Mouse (Mus musculus): Measurements from ENCODE around the gene Psmc3. TPM values are rescaled to one million over a fixed set of nuclear protein-coding genes. Genes with fewer than 3 reads are reported as not detected.
"Not testable (repeated sequence)": the region's sequence is repeated elsewhere in the genome, so short reads cannot be mapped to it uniquely, and the experiment has no call there.

The Psmc3 gene
- polyA plus RNA-seq, 1 experiment from 2014 or later = 278 TPM

DNA sequence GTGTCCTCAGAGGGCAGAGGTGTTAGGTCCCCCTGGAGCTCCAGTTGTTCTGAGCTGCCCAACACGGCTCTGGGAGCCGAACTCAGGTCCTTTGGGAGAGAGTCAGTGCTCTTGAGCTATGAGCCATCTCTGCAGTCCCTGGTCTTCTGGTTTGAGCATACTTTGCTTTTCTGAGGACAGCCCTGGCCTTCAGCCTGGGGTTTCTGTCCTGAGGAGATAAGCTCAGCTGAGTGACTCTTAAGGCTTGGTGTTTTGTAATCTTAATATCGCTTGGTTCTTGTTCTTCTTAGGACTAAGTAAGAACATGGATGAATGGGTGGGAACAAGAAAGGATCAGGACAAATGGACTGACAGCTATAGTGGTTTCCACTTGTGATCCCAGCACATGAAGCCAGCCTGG is 54.3 kb downstream of the Psmc3 start:
- no peak overlapping the region for H3K4me3 ChIP-seq
- 79% methylated on average over 3 of the region's 3 CpGs for WGBS
- H3K4me2 ChIP-seq = no peak overlapping the region
- no peaks in the 10 kb centered on the region for H3K9me3 ChIP-seq
- no peak overlapping the region for H3K27ac ChIP-seq
- H3K27me3 ChIP-seq = no peaks in the 10 kb centered on the region
- ATAC-seq (ENCODE audit: borderline replicate concordance, extremely low read depth, low FRiP score, low TSS enrichment) = no peak
- no peaks in the 10 kb centered on the region for H3K36me3 ChIP-seq
- H3K9ac ChIP-seq = no peak overlapping the region
- peaks cover 4% of the 10 kb centered on the region; the same call in 1 of the 2 replicates for H3K4me1 ChIP-seq

DNA sequence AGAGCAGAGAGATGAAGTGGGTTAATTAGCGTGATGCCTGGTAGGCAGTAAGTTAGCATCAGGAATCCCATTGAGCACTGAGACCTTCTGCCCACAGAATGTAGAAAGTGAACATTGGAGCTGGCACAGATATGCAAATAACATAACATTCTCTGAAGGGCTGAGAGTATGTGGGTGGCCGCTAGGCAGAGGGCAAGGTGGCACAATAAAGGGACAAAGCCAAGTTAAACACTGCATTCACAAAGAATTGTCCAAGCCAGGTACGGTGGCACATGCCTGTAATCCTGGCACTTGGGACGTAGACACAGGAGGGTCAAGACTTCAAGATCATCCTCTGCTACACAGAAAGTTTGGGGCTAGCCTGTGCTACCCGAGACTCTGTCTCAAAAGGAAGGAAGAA is 55.4 kb downstream of the Psmc3 start:
- Histone ChIP-seq H3K27ac (no peak overlapping the region), H3K27me3 (no peaks in the 10 kb centered on the region), H3K9me3 (no peaks in the 10 kb centered on the region), H3K9ac (no peak overlapping the region), H3K4me2 (no peak overlapping the region), H3K4me1 (peaks cover 4% of the 10 kb centered on the region; the same call in 1 of the 2 replicates), H3K4me3 (no peak overlapping the region), H3K36me3 (no peaks in the 10 kb centered on the region)
- no peak for ATAC-seq (ENCODE audit: borderline replicate concordance, extremely low read depth, low FRiP score, low TSS enrichment)
- 77% methylated on average over 5 of the region's 5 CpGs for WGBS

DNA sequence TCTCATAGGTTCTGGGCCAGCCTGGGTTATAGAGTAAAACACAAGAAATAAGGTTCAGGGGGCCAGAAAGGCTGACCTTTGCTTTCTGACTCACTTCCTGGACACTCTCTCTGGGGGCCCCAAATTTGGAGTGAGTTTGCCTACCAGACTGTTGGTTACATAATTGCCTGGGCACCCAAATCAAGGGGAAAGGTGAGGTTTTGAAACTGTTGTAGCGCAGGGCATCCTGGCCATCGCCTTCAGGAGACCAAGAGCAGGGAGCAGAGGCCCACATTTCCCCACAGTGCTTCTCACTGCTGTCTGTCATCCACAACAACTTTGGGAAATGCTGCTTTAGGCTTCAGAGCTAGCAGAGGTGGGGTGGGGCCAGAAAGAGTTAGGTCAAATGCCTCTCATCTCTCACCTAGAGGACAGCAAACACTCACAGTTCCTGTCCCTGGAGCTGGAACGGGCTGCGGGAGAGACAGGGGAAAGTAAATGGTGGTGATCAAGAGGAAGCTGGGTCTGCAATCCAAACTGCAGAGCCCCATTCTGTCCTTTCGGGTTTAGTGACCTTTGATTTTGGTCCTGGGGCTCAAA is 56.1 kb downstream of the Psmc3 start:
- Histone ChIP-seq H3K4me3 (no peak overlapping the region), H3K4me2 (no peak overlapping the region), H3K9ac (no peak overlapping the region), H3K27me3 (no peaks in the 10 kb centered on the region), H3K9me3 (no peaks in the 10 kb centered on the region), H3K36me3 (no peaks in the 10 kb centered on the region), H3K27ac (no peak overlapping the region), H3K4me1 (peaks cover 4% of the 10 kb centered on the region; the same call in 1 of the 2 replicates)
- WGBS = 76% methylated on average over 5 of the region's 5 CpGs
- ATAC-seq (ENCODE audit: borderline replicate concordance, extremely low read depth, low FRiP score, low TSS enrichment) = no peak

DNA sequence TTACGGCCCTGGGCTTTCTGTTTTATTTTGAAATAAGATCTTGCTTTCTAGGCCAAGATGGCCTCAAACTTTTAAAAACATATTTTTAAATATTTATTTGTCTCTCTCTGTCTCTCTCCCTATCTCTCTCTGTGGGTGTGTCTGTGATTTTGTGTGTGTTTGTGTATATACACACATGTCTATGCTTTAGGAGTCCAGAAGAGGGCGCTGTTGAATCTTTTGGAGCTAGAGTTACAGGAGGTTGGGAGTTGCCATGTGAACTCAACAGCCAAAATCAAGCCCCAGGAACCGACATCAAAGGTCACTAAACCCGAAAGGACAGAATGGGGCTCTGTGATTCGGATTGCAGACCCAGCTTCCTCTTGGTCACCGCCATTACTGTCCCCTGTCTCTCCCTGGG is 56.6 kb downstream of the Psmc3 start:
- H3K27ac ChIP-seq = no peak overlapping the region
- H3K4me1 ChIP-seq = peaks cover 6% of the 10 kb centered on the region
- no peak overlapping the region for H3K4me3 ChIP-seq
- no peaks in the 10 kb centered on the region for H3K36me3 ChIP-seq
- H3K9me3 ChIP-seq = no peaks in the 10 kb centered on the region
- no peak for ATAC-seq (ENCODE audit: borderline replicate concordance, extremely low read depth, low FRiP score, low TSS enrichment)
- 72% methylated on average over 6 of the region's 6 CpGs for WGBS
- no peak overlapping the region for H3K9ac ChIP-seq
- no peak overlapping the region for H3K4me2 ChIP-seq
- H3K27me3 ChIP-seq = no peaks in the 10 kb centered on the region

DNA sequence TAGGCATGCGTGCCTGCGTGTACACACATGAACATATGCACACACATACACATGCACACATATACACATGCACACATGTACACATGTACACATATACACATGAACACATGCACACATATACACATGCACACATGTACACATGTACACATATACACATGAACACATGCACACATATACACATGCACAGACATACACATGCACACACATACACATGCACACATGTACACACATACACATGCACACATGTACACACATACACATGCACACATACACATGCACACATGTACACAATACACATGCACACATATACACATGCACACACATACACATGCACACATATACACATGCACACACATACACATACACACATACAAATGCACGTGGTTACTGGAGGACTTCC is 58.0 kb downstream of the Psmc3 start:
- not testable (repeated sequence) for H3K27ac ChIP-seq; H3K36me3 ChIP-seq; H3K4me3 ChIP-seq; H3K9ac ChIP-seq; H3K4me2 ChIP-seq; H3K9me3 ChIP-seq; H3K27me3 ChIP-seq; ATAC-seq (ENCODE audit: borderline replicate concordance, extremely low read depth, low FRiP score, low TSS enrichment)
- 83% methylated on average over 3 of the region's 3 CpGs for WGBS
- H3K4me1 ChIP-seq = peaks cover 13% of the 10 kb centered on the region

DNA sequence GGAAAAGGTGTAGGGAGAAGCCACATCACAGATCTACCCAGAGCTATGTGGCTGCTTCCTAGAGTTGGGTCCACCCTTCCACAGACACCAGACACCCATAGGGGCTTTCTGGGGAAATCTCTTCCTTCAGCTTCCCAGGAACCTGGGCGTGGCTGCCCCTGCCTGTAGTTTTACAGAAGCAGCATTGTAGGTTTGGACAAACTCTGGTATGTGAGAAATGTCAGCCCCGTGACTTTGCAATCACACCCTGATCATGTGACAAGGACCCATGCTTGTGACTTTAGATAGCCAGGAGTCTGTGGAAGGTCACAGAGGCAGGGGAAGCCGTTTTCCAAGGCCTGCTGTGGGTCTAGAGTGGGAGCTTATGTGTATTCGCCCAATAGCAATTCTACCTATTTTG is 58.7 kb downstream of the Psmc3 start:
- no peaks in the 10 kb centered on the region for H3K27me3 ChIP-seq
- 37% methylated on average over 4 of the region's 4 CpGs for WGBS
- ATAC-seq (ENCODE audit: borderline replicate concordance, extremely low read depth, low FRiP score, low TSS enrichment) = no peak
- H3K36me3 ChIP-seq = no peaks in the 10 kb centered on the region
- no peak overlapping the region for H3K27ac ChIP-seq
- no peak overlapping the region for H3K4me3 ChIP-seq
- H3K9me3 ChIP-seq = no peaks in the 10 kb centered on the region
- H3K4me1 ChIP-seq = peaks cover 13% of the 10 kb centered on the region
- H3K9ac ChIP-seq = no peak overlapping the region
- H3K4me2 ChIP-seq = no peak overlapping the region

DNA sequence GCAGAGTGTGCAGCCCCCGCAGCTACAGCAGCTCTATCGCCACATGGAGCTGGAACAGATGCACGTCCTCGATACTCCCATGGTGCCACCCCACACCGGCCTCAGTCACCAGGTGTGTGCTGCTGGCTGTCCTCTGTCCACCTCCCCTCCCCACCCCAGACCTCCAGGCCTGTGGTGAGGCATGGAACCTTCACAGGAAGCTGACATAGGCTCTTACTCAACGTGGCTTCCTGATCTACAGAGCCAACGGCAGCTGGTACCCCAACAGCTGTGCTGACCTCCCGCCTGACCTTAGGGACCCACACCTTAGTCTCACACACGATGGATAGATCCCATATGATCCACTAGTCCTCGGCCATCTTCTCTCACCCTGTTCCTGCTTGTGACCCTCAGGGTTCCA is 59.5 kb downstream of the Psmc3 start:
- Histone ChIP-seq H3K36me3 (no peaks in the 10 kb centered on the region), H3K27ac (no peak overlapping the region), H3K9me3 (no peaks in the 10 kb centered on the region), H3K27me3 (no peaks in the 10 kb centered on the region), H3K4me2 (no peak overlapping the region), H3K4me3 (no peak overlapping the region), H3K4me1 (peaks cover 13% of the 10 kb centered on the region), H3K9ac (no peak overlapping the region)
- 65% methylated on average over 10 of the region's 10 CpGs for WGBS
- no peak for ATAC-seq (ENCODE audit: borderline replicate concordance, extremely low read depth, low FRiP score, low TSS enrichment)

DNA sequence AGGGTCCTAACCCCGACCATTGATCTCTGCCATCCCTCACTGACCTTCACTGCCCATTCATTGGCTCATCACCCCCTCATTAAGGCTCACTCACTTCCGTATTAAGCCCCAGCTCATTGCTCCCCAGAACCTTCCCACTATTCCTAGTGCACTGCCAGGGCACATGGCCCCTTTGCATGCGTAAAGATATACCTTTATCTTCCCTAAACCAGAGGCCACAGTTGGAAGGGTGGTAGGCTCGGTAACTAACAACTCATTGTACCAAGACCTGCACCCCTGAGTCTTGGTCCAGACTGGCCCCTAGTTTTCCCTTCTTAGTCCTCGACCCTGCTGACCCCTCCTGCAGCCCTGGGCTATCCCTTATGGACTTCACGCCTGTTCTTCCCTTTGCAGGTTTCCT is 60.0 kb downstream of the Psmc3 start:
- Histone ChIP-seq H3K27me3 (no peaks in the 10 kb centered on the region), H3K9ac (no peak overlapping the region), H3K4me1 (peaks cover 13% of the 10 kb centered on the region), H3K9me3 (no peaks in the 10 kb centered on the region), H3K4me2 (no peak overlapping the region), H3K27ac (no peak overlapping the region), H3K4me3 (no peak overlapping the region), H3K36me3 (no peaks in the 10 kb centered on the region)
- ATAC-seq (ENCODE audit: borderline replicate concordance, extremely low read depth, low FRiP score, low TSS enrichment) = no peak
- 72% methylated on average over 6 of the region's 6 CpGs for WGBS

DNA sequence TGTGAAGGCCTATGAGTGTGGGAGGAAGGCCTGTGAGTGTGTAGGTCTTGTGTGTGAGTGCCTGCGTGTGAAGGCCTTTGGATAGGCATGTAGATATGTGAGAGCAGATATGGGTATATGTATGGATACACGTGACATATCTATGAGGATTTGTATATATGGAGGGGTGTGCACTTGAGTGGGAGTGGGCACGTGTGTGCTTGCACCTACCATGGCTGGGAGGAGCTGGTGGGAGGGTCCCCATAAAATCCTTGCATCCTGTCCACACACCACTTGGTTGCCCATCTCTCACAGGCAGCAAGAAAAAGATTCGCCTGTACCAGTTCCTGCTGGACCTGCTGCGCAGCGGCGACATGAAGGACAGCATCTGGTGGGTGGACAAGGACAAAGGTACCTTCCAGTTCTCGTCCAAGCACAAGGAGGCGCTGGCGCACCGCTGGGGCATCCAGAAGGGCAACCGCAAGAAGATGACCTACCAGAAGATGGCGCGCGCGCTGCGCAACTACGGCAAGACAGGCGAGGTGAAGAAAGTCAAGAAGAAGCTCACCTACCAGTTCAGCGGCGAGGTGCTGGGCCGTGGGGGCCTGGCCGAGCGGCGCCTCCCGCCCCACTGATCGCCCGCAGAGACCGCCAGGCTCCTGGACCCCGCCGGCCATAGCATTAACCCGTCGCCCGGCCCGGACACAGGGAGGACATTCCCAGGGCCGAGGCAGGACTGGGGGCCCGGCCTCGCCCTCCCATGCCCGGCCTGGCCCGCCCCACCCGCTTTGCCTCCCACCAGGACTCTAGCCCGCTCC is 61.2 kb downstream of the Psmc3 start:
- WGBS = 5% methylated on average over 42 of the region's 42 CpGs
- Histone ChIP-seq H3K27me3 (no peaks in the 10 kb centered on the region; the same call in 1 of the 2 replicates), H3K36me3 (no peaks in the 10 kb centered on the region), H3K27ac (no peak overlapping the region), H3K4me3 (peak overlapping the region; percentile 48), H3K9ac (peak overlapping the region; percentile 57), H3K9me3 (no peaks in the 10 kb centered on the region), H3K4me1 (peaks cover 13% of the 10 kb centered on the region), H3K4me2 (peak overlapping the region; percentile 95)
- peak; percentile 62 for ATAC-seq (ENCODE audit: borderline replicate concordance, extremely low read depth, low FRiP score, low TSS enrichment)

DNA sequence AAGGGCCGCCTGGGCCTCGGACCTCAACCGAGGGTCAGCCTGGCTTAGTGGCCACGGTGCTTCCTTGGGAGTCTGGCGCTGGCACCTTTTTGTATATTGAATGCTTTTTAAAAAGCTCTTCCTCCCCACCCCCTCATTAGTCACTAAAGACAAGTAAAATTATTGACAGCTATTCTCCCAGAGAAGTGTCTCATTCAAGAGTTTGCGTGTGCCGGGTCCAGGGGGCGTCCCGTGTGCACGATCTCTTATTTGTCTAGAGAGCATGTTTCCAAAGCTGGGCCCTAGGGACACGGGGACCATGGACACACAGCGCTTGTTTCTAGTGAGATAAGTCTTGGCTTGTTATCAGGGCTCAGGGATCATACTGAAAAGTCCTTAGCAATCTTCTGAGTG is 61.8 kb downstream of the Psmc3 start:
- Histone ChIP-seq H3K4me2 (peak overlapping the region; percentile 95), H3K27me3 (no peaks in the 10 kb centered on the region; the same call in 1 of the 2 replicates), H3K36me3 (no peaks in the 10 kb centered on the region), H3K27ac (no peak overlapping the region), H3K9ac (peak overlapping the region; percentile 57), H3K4me1 (peaks cover 13% of the 10 kb centered on the region), H3K9me3 (no peaks in the 10 kb centered on the region), H3K4me3 (peak overlapping the region; percentile 48)
- ATAC-seq (ENCODE audit: borderline replicate concordance, extremely low read depth, low FRiP score, low TSS enrichment) = no peak
- WGBS = 16% methylated on average over 12 of the region's 12 CpGs

Data from lung, embryonic 15.5 days (tissue).